Mouse (Mus musculus) G1E (cell line): ENCODE results near the gene Rpl32.

Source experiments
- CTCF ChIP-seq: IDR thresholded peaks from 2 replicates; pipeline ENCODE4 v1.5.1; 2012; ENCODE audit warnings: low read depth, low read length, inconsistent platforms, mixed read lengths
- GATA1 ChIP-seq: IDR thresholded peaks from 2 replicates; pipeline ENCODE4 v1.6.1; 2012; ENCODE audit warnings: borderline replicate concordance, low read length, inconsistent platforms, mixed read lengths
- GATA2 ChIP-seq: IDR thresholded peaks from 2 replicates; pipeline ENCODE4 v1.6.1; 2012; ENCODE audit warnings: low read depth, low read length, inconsistent platforms, borderline replicate concordance
- POLR2AphosphoS5 ChIP-seq: IDR thresholded peaks from 2 replicates; pipeline ENCODE4 v1.6.1; 2012; ENCODE audit warnings: low read depth, low read length, inconsistent platforms; ENCODE audit not compliant: insufficient replicate concordance
- TAL1 ChIP-seq: conservative IDR thresholded peaks from 2 replicates; pipeline ENCODE4 v1.6.1; 2012; ENCODE audit warnings: low read depth, low read length, inconsistent platforms, mixed read lengths

DNA sequence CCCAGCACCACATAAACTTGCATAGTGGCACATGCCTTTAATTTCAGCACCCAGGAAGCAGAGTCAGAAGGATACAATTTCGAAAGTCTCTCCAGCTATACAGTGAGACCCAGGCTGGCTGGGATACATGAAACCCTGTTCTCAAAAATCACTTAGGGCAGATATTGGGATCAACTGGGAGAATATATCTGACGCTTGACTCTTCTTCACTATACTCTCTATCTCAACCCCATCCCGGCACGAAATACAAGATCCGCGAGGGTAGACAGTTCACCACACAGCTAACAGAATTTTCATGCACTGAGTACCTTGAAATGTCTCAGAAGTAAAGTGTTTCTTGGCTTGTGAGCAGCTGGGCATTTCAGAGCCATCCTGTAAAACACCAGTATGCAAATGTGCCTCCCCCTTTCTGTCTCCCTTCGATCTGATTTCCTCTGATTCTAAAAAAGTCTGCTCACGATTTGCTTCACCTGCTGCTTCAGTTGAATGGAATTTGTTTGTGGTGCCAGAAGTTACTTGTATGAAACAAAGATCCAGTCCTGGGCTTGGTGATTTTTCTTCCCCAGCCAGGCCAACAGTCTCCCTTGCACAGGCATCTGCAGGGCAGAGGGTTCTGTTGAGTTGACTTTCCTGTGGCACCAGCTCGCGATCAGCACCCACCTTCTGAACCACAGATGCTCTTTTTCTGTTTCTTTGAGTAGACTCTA is 40.2 kb upstream of the Rpl32 start:
- no peak for TF ChIP-seq GATA1
- TF ChIP-seq CTCF, result no peak
- no peak for TF ChIP-seq POLR2AphosphoS5
- TF ChIP-seq TAL1, result no peak
- no peak for TF ChIP-seq GATA2
